Mouse (Mus musculus) left cerebral cortex, postnatal 36 days (tissue): Measurements from ENCODE around the gene Ltc4s. TPM values are rescaled to one million over a fixed set of nuclear protein-coding genes. Genes with fewer than 3 reads are reported as not detected.

Experiments
- DNase-seq, 2 experiments: peaks; one replicate each; pipeline ENCODE4 v3.0.0; 2021 to 2022; ENCODE audit warnings: low spot score in 2 of 2, mixed read lengths in 1 of 2
- intact Hi-C: fragments of 180-260 bp; cut with DNase I; formaldehyde crosslinking; loops from one replicate; pipeline ENCODE4 v1.15.1; 2025
- microRNA-seq: library from miRNA; unstranded; fragments of <30 nt; microRNA quantifications from one replicate; pipeline ENCODE4 v1.2.0, GENCODE M21; 2022
- total RNA-seq, 2 experiments: library from RNA; stranded (reverse); gene quantifications; 2 replicates each; pipeline ENCODE4 v1.2.3; 2021

Gene Ltc4s
- total RNA-seq, 2 experiments from 2014 or later, result 7.7 to 10.9 TPM

- intact Hi-C loops, result loop anchor here (2.0 kb wide), 1 partner anchor 15 kb away; no protein-coding TSS in a partner anchor
- peak; percentile 77 to 80 for DNase-seq
Observed at GRCm38 (mm10) chr11:50210101-50210504, 28.3 kb downstream of the Ltc4s start.

- intact Hi-C loops, result no loop called here
- DNase-seq, result no peak
Observed at GRCm38 (mm10) chr11:50208039-50208438, 30.4 kb downstream of the Ltc4s start.

GRCm38 (mm10) chr11:50207344-50207743, 31.1 kb downstream of the Ltc4s start:
- DNase-seq, result no peak
- intact Hi-C loops, result no loop called here

GRCm38 (mm10) chr11:50206037-50206436, 32.4 kb downstream of the Ltc4s start:
- DNase-seq, result no peak
- intact Hi-C loops, result no loop called here

- DNase-seq, result no peak
- intact Hi-C loops, result no loop called here
Observed at GRCm38 (mm10) chr11:50205434-50205833, 33.0 kb downstream of the Ltc4s start.

GRCm38 (mm10) chr11:50203302-50203827, 35.1 kb downstream of the Ltc4s start:
- DNase-seq, result no peak
- intact Hi-C loops, result no loop called here

- no peak for DNase-seq
- intact Hi-C loops, result no loop called here
Observed at GRCm38 (mm10) chr11:50201590-50201989, 36.8 kb downstream of the Ltc4s start.

- DNase-seq, result no peak
- intact Hi-C loops, result no loop called here
Observed at GRCm38 (mm10) chr11:50200613-50201012, 37.8 kb downstream of the Ltc4s start.

GRCm38 (mm10) chr11:50198916-50199315, 39.5 kb downstream of the Ltc4s start:
- intact Hi-C loops, result no loop called here
- DNase-seq, result no peak

GRCm38 (mm10) chr11:50198219-50198846, 40.1 kb downstream of the Ltc4s start:
- intact Hi-C loops, result no loop called here
- no peak for DNase-seq

- no peak for DNase-seq
- intact Hi-C loops, result no loop called here
Observed at GRCm38 (mm10) chr11:50197500-50197899, 40.9 kb downstream of the Ltc4s start.

- intact Hi-C loops, result no loop called here
- no peak for DNase-seq
Observed at GRCm38 (mm10) chr11:50194793-50195192, 43.6 kb downstream of the Ltc4s start.

GRCm38 (mm10) chr11:50194070-50194469, 44.3 kb downstream of the Ltc4s start:
- intact Hi-C loops, result no loop called here

GRCm38 (mm10) chr11:50192278-50192677, 46.1 kb downstream of the Ltc4s start:
- intact Hi-C loops, result no loop called here
- no peak for DNase-seq

More at GRCm38 (mm10) chr11:50194070-50194469, 44.3 kb downstream of the Ltc4s start:
- DNase-seq, result no peak

GRCm38 (mm10) chr11:50190362-50190761, 48.1 kb downstream of the Ltc4s start:
- no peak for DNase-seq
- intact Hi-C loops, result no loop called here

- DNase-seq, result no peak
- intact Hi-C loops, result no loop called here
Observed at GRCm38 (mm10) chr11:50188682-50189081, 49.7 kb downstream of the Ltc4s start.

Small RNA genes within 50 kb of the gene (microRNA-seq; reads per million reads assigned to microRNA genes)
- 2.5 reads per million, percentile 3 among the genes with 10 or more reads in this experiment for gene Mir6919

Other genes with a start within 250 kb of the Ltc4s start
- 100 to 1,000 TPM; 104 to 105 TPM for gene Rnf130, start 213.3 kb downstream of the Ltc4s start, total RNA-seq
- 100 to 1,000 TPM; 118 to 120 TPM for gene Tbc1d9b, start 107.2 kb downstream of the Ltc4s start, total RNA-seq
- 10 to 100 TPM; 15.4 to 15.7 TPM for gene Mrnip, start 64.2 kb downstream of the Ltc4s start, total RNA-seq
- gene Sqstm1, start 27.8 kb downstream of the Ltc4s start, total RNA-seq, result 100 to 1,000 TPM; 460 to 526 TPM
- gene Mgat4b, start 27.7 kb downstream of the Ltc4s start, total RNA-seq, result 10 to 100 TPM; 64.9 to 80.2 TPM
- 10 to 100 TPM in 1 of 2 experiments, 1 to 10 TPM in 1; 9.9 to 10.6 TPM for gene Maml1, start 53.7 kb upstream of the Ltc4s start, total RNA-seq
- gene Canx, start 87.1 kb upstream of the Ltc4s start, total RNA-seq, result 100 to 1,000 TPM; 400 to 407 TPM
- not detected for gene Cby3, start 115.8 kb upstream of the Ltc4s start, total RNA-seq
- 100 to 1,000 TPM; 175 to 266 TPM for gene Hnrnph1, start 138.4 kb upstream of the Ltc4s start, total RNA-seq
- 10 to 100 TPM; 27.8 to 28.7 TPM for gene Rufy1, start 192.5 kb upstream of the Ltc4s start, total RNA-seq